Mouse (Mus musculus) adrenal gland, adult (tissue): ENCODE data around the gene Zfp688.
"Not testable (repeated sequence)": the region's sequence is repeated elsewhere in the genome, so short reads cannot be mapped to it uniquely, and the experiment has no call there.

ENCODE experiments used
- DNase-seq, 2 experiments: peaks; one replicate each; pipeline ENCODE4 v3.0.0; 2022 to 2023; ENCODE audit warnings: low spot score in 1 of 2; ENCODE audit not compliant: inconsistent age in 2 of 2

The Zfp688 gene

DNA sequence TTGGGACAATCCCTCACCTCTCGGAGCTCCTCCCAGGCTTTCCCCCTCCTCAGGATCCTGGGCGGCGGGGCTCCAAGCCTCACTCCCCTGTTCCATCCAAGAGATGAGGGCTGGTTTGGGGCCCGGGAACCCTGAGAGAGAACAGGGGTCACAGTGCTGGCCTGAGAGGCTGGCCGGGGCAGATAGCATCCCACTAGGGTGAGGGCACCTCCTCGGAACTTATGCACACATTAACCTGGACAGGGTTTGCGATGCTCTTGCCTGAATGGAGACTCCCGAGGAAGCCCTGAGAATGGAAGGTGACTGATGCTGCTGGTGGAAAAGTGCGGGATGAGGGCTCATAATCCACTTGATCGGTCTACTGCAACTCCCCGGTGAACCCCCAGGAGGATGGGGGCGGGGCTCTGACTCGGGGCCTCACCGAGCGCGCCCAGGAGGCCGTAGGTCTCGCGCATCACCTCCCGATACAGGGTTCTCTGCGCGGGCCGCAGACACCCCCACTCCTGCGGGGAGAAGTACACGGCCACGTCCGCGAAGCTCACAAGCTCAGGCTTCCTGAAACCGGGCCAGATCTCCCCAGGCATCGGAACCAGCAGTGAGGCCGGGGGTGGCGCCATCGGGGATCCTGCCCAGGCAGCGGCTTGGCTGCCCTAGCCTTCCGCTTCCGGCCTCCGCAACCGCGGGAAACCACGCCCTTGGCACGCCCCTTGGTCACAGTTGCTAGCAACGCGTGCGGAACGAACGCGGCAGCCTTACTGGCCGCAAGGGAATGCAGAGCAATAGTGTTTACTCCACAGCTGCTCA lies at the start of gene Zfp688:
Zfp688 (minus strand) TSS at position 681 of the 804 bp plus-strand sequence.
- DNase-seq = peak; percentile 95 to 99

- DNase-seq = no peak
Observed at GRCm38 (mm10) chr7:127471646-127472010, 49.8 kb upstream of the Zfp688 start.

DNA sequence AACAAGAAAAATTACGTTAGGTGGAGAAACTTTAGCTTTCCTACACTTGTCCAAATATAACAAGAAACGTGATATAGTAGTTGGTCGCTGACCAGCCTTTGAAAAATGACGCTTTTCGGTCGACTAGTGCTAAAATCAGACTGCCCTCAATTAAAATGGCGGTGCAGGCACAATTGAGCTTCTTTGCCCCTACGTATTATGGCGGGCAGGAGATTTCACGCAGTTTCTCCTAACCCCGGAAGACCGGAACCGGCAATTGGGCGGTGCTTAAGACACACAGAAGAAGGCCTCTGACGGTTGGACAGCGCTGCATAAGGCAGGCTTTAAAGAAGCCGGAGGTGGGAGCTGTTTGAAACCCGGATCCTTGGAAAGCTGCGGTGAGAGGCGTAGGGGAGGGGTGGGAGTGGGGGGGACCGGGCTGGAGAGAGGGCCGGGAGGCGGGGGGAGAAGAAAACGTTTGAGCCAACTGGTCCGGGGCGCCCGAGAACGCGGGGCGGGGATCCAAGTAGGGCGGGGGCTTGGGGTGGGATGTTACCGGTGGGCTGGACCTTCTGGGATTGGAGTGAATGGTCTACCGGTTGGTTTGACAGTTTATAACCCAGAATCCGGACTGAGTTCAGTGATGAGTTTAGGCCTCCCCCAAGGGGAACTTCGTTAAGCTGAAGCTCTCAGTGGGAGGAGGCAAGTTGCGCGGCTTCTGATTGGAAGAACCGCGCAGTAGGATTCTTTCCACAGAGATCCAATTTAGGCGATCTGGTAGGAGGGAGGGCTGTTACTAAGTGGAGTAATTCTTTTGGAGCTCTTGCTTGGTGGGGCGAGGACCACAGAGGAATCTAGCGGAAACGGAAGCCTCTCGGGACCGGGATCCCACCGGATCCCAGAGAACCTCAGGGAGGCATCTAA lies 49.1 kb upstream of the Zfp688 start:
- peak; percentile 94 to 97 for DNase-seq

- peak; percentile 43 to 78 for DNase-seq
Observed at GRCm38 (mm10) chr7:127470011-127470715, 48.3 kb upstream of the Zfp688 start.

GRCm38 (mm10) chr7:127466606-127467005 lies 44.7 kb upstream of the Zfp688 start:
- DNase-seq = no peak

- not testable (repeated sequence) for DNase-seq
Observed at GRCm38 (mm10) chr7:127465670-127466069, 43.8 kb upstream of the Zfp688 start.

DNA sequence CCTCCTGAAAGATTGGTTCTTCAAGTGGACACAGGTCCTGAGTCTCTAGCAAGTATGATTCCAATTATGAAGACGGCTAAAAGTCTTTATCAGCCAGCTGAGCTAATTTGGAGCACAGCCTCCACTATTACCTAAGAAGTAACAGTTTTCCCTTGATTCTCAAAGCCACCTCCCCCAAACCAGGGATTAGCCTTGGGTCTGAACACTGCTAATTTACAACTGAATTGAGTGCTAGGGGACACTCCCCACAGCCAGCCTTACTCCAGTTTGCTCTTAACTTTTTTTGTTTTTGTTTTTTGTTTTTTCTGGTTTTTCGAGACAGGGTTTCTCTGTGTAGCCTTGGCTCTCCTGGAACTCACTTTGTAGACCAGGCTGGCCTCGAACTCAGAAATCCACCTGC lies 43.3 kb upstream of the Zfp688 start:
- no peak for DNase-seq

DNA sequence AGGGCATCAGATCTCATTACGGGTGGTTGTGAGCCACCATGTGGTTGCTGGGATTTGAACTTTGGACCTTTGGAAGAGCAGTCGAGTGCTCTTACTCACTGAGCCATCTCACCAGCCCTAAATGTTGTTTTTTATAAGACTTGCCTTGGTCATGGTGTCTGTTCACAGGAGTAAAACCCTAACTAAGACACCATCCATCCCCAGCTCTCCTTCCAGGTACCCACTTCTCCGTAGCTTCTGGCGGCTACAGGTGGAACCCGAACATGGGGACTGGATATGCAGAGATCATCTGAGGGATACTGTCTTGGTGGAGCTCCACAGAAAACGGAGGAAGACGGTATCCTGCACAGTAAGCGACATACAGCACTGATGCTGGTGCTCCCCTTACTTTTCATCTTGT lies 37.4 kb upstream of the Zfp688 start, which contains the start of gene Prr14:
Prr14 (plus strand) TSS at position 301 of the 400 bp plus-strand sequence.
- DNase-seq = not testable (repeated sequence)

- DNase-seq = not testable (repeated sequence)
Observed at GRCm38 (mm10) chr7:127458371-127459122, 36.7 kb upstream of the Zfp688 start.

- DNase-seq = no peak
Observed at GRCm38 (mm10) chr7:127454905-127455304, 33.0 kb upstream of the Zfp688 start.

DNA sequence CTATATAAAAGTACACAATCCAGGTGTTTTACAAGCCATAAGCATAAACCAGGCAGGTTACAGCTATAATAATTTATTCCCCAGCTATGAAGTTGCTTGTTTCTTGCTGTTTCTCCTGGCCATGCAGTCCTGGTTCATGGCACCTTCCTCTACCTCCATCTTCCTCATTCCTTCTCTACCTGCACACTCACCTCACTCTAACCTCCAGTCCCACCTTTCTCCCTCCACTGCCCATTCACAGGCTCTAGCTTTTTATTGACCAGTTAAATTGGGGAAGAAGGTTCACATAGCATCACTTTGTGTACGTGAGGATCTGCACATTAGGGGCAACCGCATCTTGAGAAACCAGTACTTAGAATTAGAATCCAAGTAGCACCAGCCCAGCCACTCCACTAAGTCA lies 31.2 kb upstream of the Zfp688 start:
- no peak for DNase-seq

- no peak for DNase-seq
Observed at GRCm38 (mm10) chr7:127449966-127450365, 28.1 kb upstream of the Zfp688 start.

GRCm38 (mm10) chr7:127448521-127449300 lies 26.8 kb upstream of the Zfp688 start, which contains the start of gene Zfp689:
TSS of gene Zfp689 (minus strand) at chr7:127449158.
- DNase-seq = peak; percentile 94 to 99

DNA sequence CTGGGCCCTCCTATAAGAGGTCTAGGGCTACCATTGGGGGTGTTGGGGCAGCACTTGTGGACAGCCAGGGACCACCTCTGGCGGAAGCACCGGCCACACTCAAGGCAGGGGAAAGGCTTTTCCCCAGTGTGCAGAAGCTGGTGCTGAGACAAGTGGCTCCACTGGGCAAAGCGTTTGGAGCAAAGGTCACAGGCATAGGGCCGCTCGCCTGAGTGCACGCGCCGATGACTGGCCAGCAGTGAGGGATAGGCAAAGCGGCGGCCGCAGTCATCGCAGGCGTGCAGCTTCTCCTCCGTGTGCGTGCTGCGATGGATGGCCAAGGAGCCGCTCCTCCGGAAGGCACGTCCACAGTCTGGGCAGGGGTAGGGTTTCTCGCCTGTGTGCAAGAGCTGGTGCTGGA lies 22.1 kb upstream of the Zfp688 start:
- no peak for DNase-seq

- DNase-seq = no peak
Observed at GRCm38 (mm10) chr7:127437724-127438123, 15.9 kb upstream of the Zfp688 start.

DNA sequence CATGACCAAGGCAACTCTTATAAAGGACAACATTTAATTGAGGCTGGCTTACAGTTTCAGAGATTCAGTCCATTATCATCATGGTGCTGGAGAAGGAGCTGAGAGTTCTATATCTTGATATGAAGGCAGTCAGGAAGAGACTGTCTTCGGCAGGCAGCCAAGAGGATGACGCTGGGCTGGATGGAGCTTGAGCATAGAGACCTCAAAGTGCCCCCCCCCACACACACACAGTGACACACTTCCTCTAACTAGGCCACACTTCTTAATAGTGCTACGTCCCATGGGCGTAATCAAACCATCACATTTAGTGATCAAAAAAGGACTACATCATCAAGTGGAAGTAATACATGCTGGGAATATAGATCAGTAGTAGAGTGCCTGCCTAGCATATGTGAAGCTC lies 13.3 kb upstream of the Zfp688 start:
- no peak for DNase-seq

DNA sequence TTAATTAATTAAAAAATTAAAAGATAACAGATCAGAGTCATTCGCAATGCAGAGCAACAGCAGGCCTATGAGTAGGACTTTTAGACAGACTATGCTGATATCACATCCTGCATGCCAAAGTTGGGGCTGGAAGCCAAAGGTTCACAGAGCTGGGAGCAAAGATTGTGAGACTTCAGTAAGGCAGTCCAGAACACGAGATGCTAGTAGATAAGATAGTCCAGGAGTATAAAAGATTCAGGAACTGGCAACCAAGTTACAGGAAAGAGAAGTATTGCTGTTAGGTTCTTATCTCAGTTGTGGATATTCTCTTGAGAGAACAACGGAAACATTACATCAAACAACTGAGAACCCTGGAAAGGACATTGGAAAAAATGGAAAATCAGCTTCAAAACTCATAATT lies 4.5 kb upstream of the Zfp688 start:
- DNase-seq = peak in 1 of 2 experiments; percentile 15

DNA sequence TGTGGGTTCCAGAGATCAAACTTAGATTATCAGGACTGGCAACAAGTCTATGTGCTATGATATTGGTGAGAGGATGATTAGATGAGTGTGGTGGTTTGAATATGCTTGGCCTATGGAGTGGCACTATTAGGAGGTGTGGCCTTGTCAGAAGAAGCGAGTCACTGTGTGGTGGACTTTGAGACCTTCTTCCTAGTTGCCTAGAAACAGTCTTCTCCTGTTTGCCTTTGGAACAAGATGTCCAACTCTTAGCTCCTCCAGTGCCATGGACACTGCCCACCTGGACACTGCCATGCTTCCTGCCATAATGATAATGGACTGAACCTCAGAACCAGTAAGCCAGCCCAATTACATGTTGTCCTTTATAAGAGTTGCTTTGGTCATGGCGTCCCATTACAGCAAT lies 4.0 kb upstream of the Zfp688 start:
- no peak for DNase-seq

- no peak for DNase-seq
Observed at GRCm38 (mm10) chr7:127425291-127425690, 3.4 kb upstream of the Zfp688 start.

DNA sequence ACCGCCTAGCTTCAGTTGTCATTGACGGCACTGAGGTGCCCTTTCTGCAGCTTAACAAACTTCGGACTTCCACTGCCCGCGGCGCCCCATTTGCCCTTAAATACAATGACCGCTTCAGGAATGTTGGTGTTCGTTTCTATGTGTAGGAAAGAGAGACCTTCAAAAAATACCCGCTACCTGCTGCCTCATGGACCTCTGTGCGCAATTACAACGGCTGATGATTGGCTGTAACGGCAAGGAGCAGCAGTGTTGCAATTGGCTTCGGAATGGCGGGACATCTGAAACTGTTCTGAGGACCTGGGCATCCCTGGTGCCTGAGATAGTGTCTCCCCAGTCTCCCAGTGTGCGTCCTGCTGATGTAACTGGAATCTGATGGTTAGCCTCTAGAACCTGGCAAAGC lies 379 bp upstream of the Zfp688 start:
- peak in 1 of 2 experiments; percentile 30 for DNase-seq
